Mouse (Mus musculus): Measurements from ENCODE around the gene Aldh1a7. TPM values are rescaled to one million over a fixed set of nuclear protein-coding genes. Genes with fewer than 3 reads are reported as not detected.

Aldh1a7 gene
- total and polyA plus RNA-seq, 3 experiments: not detected

- Histone ChIP-seq H3K36me3 (replicated peaks) (no peaks in the 10 kb centered on the region), H3K4me1 (ENCODE audit: insufficient read depth, low read depth, low read length) (no peaks in the 10 kb centered on the region), H3K9me3 (replicated peaks) (no peaks in the 10 kb centered on the region), H3K4me3 (ENCODE audit: low read depth, low read length) (no peak overlapping the region), H3K27me3 (ENCODE audit: insufficient read depth, low read length) (no peaks in the 10 kb centered on the region)
- TF ChIP-seq CTCF (IDR thresholded peaks at IDR 0.05; ENCODE audit: low read depth, low read length) (no peak), TAL1 (conservative IDR thresholded peaks at IDR 0.05; ENCODE audit: low read depth, low read length) (no peak), POLR2AphosphoS5 (IDR thresholded peaks at IDR 0.05; ENCODE audit: insufficient replicate concordance, low read depth, low read length) (no peak), GATA1 (IDR thresholded peaks at IDR 0.05; ENCODE audit: borderline replicate concordance, low read length) (no peak), GATA2 (IDR thresholded peaks at IDR 0.05; ENCODE audit: borderline replicate concordance, low read depth, low read length) (no peak)
- ATAC-seq (ENCODE audit: extremely low read depth, insufficient number of reproducible peaks, low FRiP score, poor library complexity, severe bottlenecking): no peak
- DNase-seq (ENCODE audit: low spot score): no peak
These were observed 17.3 kb upstream of the Aldh1a7 start for GRCm38 (mm10) chr19:20744630-20745029.

GRCm38 (mm10) chr19:20728278-20728677 is 916 bp upstream of the Aldh1a7 start:
- TF ChIP-seq GATA1 (IDR thresholded peaks at IDR 0.05; ENCODE audit: borderline replicate concordance, low read length) (no peak), GATA2 (IDR thresholded peaks at IDR 0.05; ENCODE audit: borderline replicate concordance, low read depth, low read length) (no peak), TAL1 (conservative IDR thresholded peaks at IDR 0.05; ENCODE audit: low read depth, low read length) (no peak), CTCF (IDR thresholded peaks at IDR 0.05; ENCODE audit: low read depth, low read length) (no peak), POLR2AphosphoS5 (IDR thresholded peaks at IDR 0.05; ENCODE audit: insufficient replicate concordance, low read depth, low read length) (no peak)
- Histone ChIP-seq H3K9me3 (replicated peaks) (no peaks in the 10 kb centered on the region), H3K4me3 (ENCODE audit: low read depth, low read length) (no peak overlapping the region), H3K27me3 (ENCODE audit: insufficient read depth, low read length) (no peaks in the 10 kb centered on the region), H3K36me3 (replicated peaks) (no peaks in the 10 kb centered on the region), H3K4me1 (ENCODE audit: insufficient read depth, low read depth, low read length) (no peaks in the 10 kb centered on the region)
- DNase-seq (ENCODE audit: low spot score) (no peak), ATAC-seq (ENCODE audit: extremely low read depth, insufficient number of reproducible peaks, low FRiP score, poor library complexity, severe bottlenecking) (no peak)

GRCm38 (mm10) chr19:20722913-20723312 is 4.4 kb downstream of the Aldh1a7 start:
- DNase-seq (ENCODE audit: low spot score): no peak

GRCm38 (mm10) chr19:20720298-20720697 is 7.1 kb downstream of the Aldh1a7 start:
- no peak overlapping the region for H3K4me3 ChIP-seq (ENCODE audit: low read depth, low read length)
- H3K9me3 ChIP-seq (replicated peaks): no peaks in the 10 kb centered on the region
- TF ChIP-seq CTCF (IDR thresholded peaks at IDR 0.05; ENCODE audit: low read depth, low read length) (no peak), POLR2AphosphoS5 (IDR thresholded peaks at IDR 0.05; ENCODE audit: insufficient replicate concordance, low read depth, low read length) (no peak), GATA2 (IDR thresholded peaks at IDR 0.05; ENCODE audit: borderline replicate concordance, low read depth, low read length) (no peak), GATA1 (IDR thresholded peaks at IDR 0.05; ENCODE audit: borderline replicate concordance, low read length) (no peak), TAL1 (conservative IDR thresholded peaks at IDR 0.05; ENCODE audit: low read depth, low read length) (no peak)
- DNase-seq (ENCODE audit: low spot score) (no peak), ATAC-seq (ENCODE audit: extremely low read depth, insufficient number of reproducible peaks, low FRiP score, poor library complexity, severe bottlenecking) (no peak)
- H3K27me3 ChIP-seq (ENCODE audit: insufficient read depth, low read length): no peaks in the 10 kb centered on the region
- no peaks in the 10 kb centered on the region for H3K36me3 ChIP-seq (replicated peaks)
- no peaks in the 10 kb centered on the region for H3K4me1 ChIP-seq (ENCODE audit: insufficient read depth, low read depth, low read length)

More at GRCm38 (mm10) chr19:20722913-20723312, 4.4 kb downstream of the Aldh1a7 start:
- Histone ChIP-seq H3K36me3 (replicated peaks) (no peaks in the 10 kb centered on the region), H3K4me3 (ENCODE audit: low read depth, low read length) (no peak overlapping the region), H3K4me1 (ENCODE audit: insufficient read depth, low read depth, low read length) (no peaks in the 10 kb centered on the region), H3K27me3 (ENCODE audit: insufficient read depth, low read length) (no peaks in the 10 kb centered on the region), H3K9me3 (replicated peaks) (no peaks in the 10 kb centered on the region)
- ATAC-seq (ENCODE audit: extremely low read depth, insufficient number of reproducible peaks, low FRiP score, poor library complexity, severe bottlenecking): no peak
- TF ChIP-seq GATA1 (IDR thresholded peaks at IDR 0.05; ENCODE audit: borderline replicate concordance, low read length) (no peak), GATA2 (IDR thresholded peaks at IDR 0.05; ENCODE audit: borderline replicate concordance, low read depth, low read length) (no peak), CTCF (IDR thresholded peaks at IDR 0.05; ENCODE audit: low read depth, low read length) (no peak), TAL1 (conservative IDR thresholded peaks at IDR 0.05; ENCODE audit: low read depth, low read length) (no peak), POLR2AphosphoS5 (IDR thresholded peaks at IDR 0.05; ENCODE audit: insufficient replicate concordance, low read depth, low read length) (no peak)

GRCm38 (mm10) chr19:20715617-20716016 is 11.7 kb downstream of the Aldh1a7 start:
- DNase-seq (ENCODE audit: low spot score) (no peak), ATAC-seq (ENCODE audit: extremely low read depth, insufficient number of reproducible peaks, low FRiP score, poor library complexity, severe bottlenecking) (no peak)
- Histone ChIP-seq H3K27me3 (ENCODE audit: insufficient read depth, low read length) (no peaks in the 10 kb centered on the region), H3K9me3 (replicated peaks) (no peaks in the 10 kb centered on the region), H3K36me3 (replicated peaks) (no peaks in the 10 kb centered on the region), H3K4me1 (ENCODE audit: insufficient read depth, low read depth, low read length) (no peaks in the 10 kb centered on the region), H3K4me3 (ENCODE audit: low read depth, low read length) (no peak overlapping the region)
- TF ChIP-seq GATA1 (IDR thresholded peaks at IDR 0.05; ENCODE audit: borderline replicate concordance, low read length) (no peak), CTCF (IDR thresholded peaks at IDR 0.05; ENCODE audit: low read depth, low read length) (no peak), POLR2AphosphoS5 (IDR thresholded peaks at IDR 0.05; ENCODE audit: insufficient replicate concordance, low read depth, low read length) (no peak), GATA2 (IDR thresholded peaks at IDR 0.05; ENCODE audit: borderline replicate concordance, low read depth, low read length) (no peak), TAL1 (conservative IDR thresholded peaks at IDR 0.05; ENCODE audit: low read depth, low read length) (no peak)

GRCm38 (mm10) chr19:20715093-20715492 is 12.3 kb downstream of the Aldh1a7 start:
- no peak for TF ChIP-seq GATA2 (IDR thresholded peaks at IDR 0.05; ENCODE audit: borderline replicate concordance, low read depth, low read length)
- Histone ChIP-seq H3K4me3 (ENCODE audit: low read depth, low read length) (no peak overlapping the region), H3K27me3 (ENCODE audit: insufficient read depth, low read length) (no peaks in the 10 kb centered on the region), H3K36me3 (replicated peaks) (no peaks in the 10 kb centered on the region), H3K4me1 (ENCODE audit: insufficient read depth, low read depth, low read length) (no peaks in the 10 kb centered on the region), H3K9me3 (replicated peaks) (no peaks in the 10 kb centered on the region)
- no peak for ATAC-seq (ENCODE audit: extremely low read depth, insufficient number of reproducible peaks, low FRiP score, poor library complexity, severe bottlenecking)
- no peak for DNase-seq (ENCODE audit: low spot score)

- TF ChIP-seq POLR2AphosphoS5 (IDR thresholded peaks at IDR 0.05; ENCODE audit: insufficient replicate concordance, low read depth, low read length) (no peak), TAL1 (conservative IDR thresholded peaks at IDR 0.05; ENCODE audit: low read depth, low read length) (no peak), GATA1 (IDR thresholded peaks at IDR 0.05; ENCODE audit: borderline replicate concordance, low read length) (no peak), GATA2 (IDR thresholded peaks at IDR 0.05; ENCODE audit: borderline replicate concordance, low read depth, low read length) (no peak), CTCF (IDR thresholded peaks at IDR 0.05; ENCODE audit: low read depth, low read length) (no peak)
- ATAC-seq (ENCODE audit: extremely low read depth, insufficient number of reproducible peaks, low FRiP score, poor library complexity, severe bottlenecking): no peak
- H3K9me3 ChIP-seq (replicated peaks): no peaks in the 10 kb centered on the region
- no peak overlapping the region for H3K4me3 ChIP-seq (ENCODE audit: low read depth, low read length)
- no peaks in the 10 kb centered on the region for H3K27me3 ChIP-seq (ENCODE audit: insufficient read depth, low read length)
- H3K4me1 ChIP-seq (ENCODE audit: insufficient read depth, low read depth, low read length): no peaks in the 10 kb centered on the region
- no peaks in the 10 kb centered on the region for H3K36me3 ChIP-seq (replicated peaks)
- DNase-seq (ENCODE audit: low spot score): no peak
These were observed 12.8 kb downstream of the Aldh1a7 start for GRCm38 (mm10) chr19:20714543-20714942.

All from G1E (cell line).